Mouse (Mus musculus) hindbrain, embryonic 10.5 days (tissue): ENCODE measurements around the gene Gm20683. TPM values are rescaled to one million over a fixed set of nuclear protein-coding genes. Genes with fewer than 3 reads are reported as not detected.
A peak's percentile ranks its signal among the peaks of the same experiment; 100 is the strongest.

Experiments used
- DNase-seq: peaks from one replicate; pipeline ENCODE4 v3.0.0-alpha.2; 2017; ENCODE audit warnings: low spot score
- H3K27ac ChIP-seq: fragments of 300-500 bp; sonication (generic); 2 replicates; pipeline ENCODE4 v1.5.1; 2016; ENCODE audit warnings: mild to moderate bottlenecking, moderate library complexity
- H3K27me3 ChIP-seq: fragments of 300-500 bp; sonication (generic); 2 replicates; pipeline ENCODE4 v1.6.1; 2016; ENCODE audit warnings: mild to moderate bottlenecking; ENCODE audit not compliant: poor library complexity, insufficient read depth, severe bottlenecking
- H3K36me3 ChIP-seq: fragments of 300-500 bp; sonication (generic); 2 replicates; pipeline ENCODE4 v1.6.1; 2016; ENCODE audit warnings: mild to moderate bottlenecking, moderate library complexity
- H3K4me1 ChIP-seq: fragments of 300-500 bp; sonication (generic); replicated peaks from 2 replicates; pipeline ENCODE4 v1.6.1; 2016; ENCODE audit warnings: mild to moderate bottlenecking
- H3K4me3 ChIP-seq: fragments of 300-500 bp; sonication (generic); 2 replicates; pipeline ENCODE4 v1.5.1; 2016; ENCODE audit warnings: mild to moderate bottlenecking, moderate library complexity
- H3K9me3 ChIP-seq: fragments of 300-500 bp; sonication (generic); 2 replicates; pipeline ENCODE4 v1.6.1; 2016; ENCODE audit warnings: mild to moderate bottlenecking, moderate library complexity
- WGBS: fragments of 180-500 bp; shearing (Covaris S2); methylation state at CpG from one replicate; pipeline ENCODE4 v1.1.7; 2016; 5-methylcytosine and 5-hydroxymethylcytosine counted together
- polyA plus RNA-seq: library from polyadenylated mRNA; unstranded; fragments of >200 nt; fragmentation: Nextera tagmentation; extraction: Ambion mirVana; gene quantifications from 2 replicates; pipeline ENCODE4 v1.2.1, GENCODE M21; 2016

The Gm20683 gene
- polyA plus RNA-seq, 1 experiment from 2014 or later: 3.1 TPM

GRCm38 (mm10) chr17:25860229-25860628 lies 18.7 kb upstream of the Gm20683 start:
- DNase-seq: no peak
- Histone ChIP-seq H3K4me1 (peaks cover 34% of the 10 kb centered on the region), H3K27me3 (no peaks in the 10 kb centered on the region), H3K4me3 (peak overlapping the region; percentile 82), H3K27ac (peak overlapping the region; percentile 96), H3K36me3 (peaks cover 29% of the 10 kb centered on the region), H3K9me3 (no peaks in the 10 kb centered on the region)
- 91% methylated on average over 6 of the region's 6 CpGs for WGBS

GRCm38 (mm10) chr17:25844396-25844901 lies 2.9 kb upstream of the Gm20683 start, which contains the start of gene Rhot2:
Rhot2 (minus strand) TSS chr17:25844851.
- Histone ChIP-seq H3K36me3 (peaks cover 85% of the 10 kb centered on the region), H3K4me3 (peak within 1 kb of the TSS; percentile 86)
- WGBS: under 1% methylated on average over 21 of the region's 21 CpGs

GRCm38 (mm10) chr17:25843636-25844395 lies 2.3 kb upstream of the Gm20683 start:
- Histone ChIP-seq H3K27me3 (no peaks in the 10 kb centered on the region), H3K27ac (peak overlapping the region; percentile 95), H3K4me1 (peaks cover 38% of the 10 kb centered on the region), H3K4me3 (peak overlapping the region; percentile 86), H3K9me3 (no peaks in the 10 kb centered on the region), H3K36me3 (peaks cover 85% of the 10 kb centered on the region)
- no peak for DNase-seq
- WGBS: 4% methylated on average over 38 of the region's 38 CpGs

More at GRCm38 (mm10) chr17:25844396-25844901, 2.9 kb upstream of the Gm20683 start, which contains the start of gene Rhot2:
- Histone ChIP-seq H3K4me1 (peaks cover 31% of the 10 kb centered on the region), H3K27me3 (no peaks in the 10 kb centered on the region), H3K9me3 (no peaks in the 10 kb centered on the region), H3K27ac (peak within 1 kb of the TSS; percentile 95)
- peak; percentile 93 for DNase-seq

GRCm38 (mm10) chr17:25843122-25843521 lies 1.6 kb upstream of the Gm20683 start:
- no peaks in the 10 kb centered on the region for H3K9me3 ChIP-seq
- H3K27me3 ChIP-seq: no peaks in the 10 kb centered on the region
- H3K4me1 ChIP-seq: peaks cover 44% of the 10 kb centered on the region
- H3K4me3 ChIP-seq: peak overlapping the region; percentile 86
- H3K36me3 ChIP-seq: peaks cover 85% of the 10 kb centered on the region
- no peak for DNase-seq
- H3K27ac ChIP-seq: no peak overlapping the region
- WGBS: 90% methylated on average over 4 of the region's 4 CpGs

- Histone ChIP-seq H3K27me3 (no peaks in the 10 kb centered on the region), H3K36me3 (peaks cover 84% of the 10 kb centered on the region), H3K9me3 (no peaks in the 10 kb centered on the region), H3K4me3 (peak overlapping the region; percentile 9; the same call in 1 of the 2 replicates), H3K27ac (no peak overlapping the region), H3K4me1 (peaks cover 50% of the 10 kb centered on the region)
- WGBS: 86% methylated on average over 3 of the region's 3 CpGs
- no peak for DNase-seq
These were observed 946 bp upstream of the Gm20683 start for GRCm38 (mm10) chr17:25842509-25842908.

- 95% methylated on average over 6 of the region's 6 CpGs for WGBS
- no peak for DNase-seq
- Histone ChIP-seq H3K4me3 (no peak overlapping the region), H3K27ac (no peak overlapping the region), H3K9me3 (no peaks in the 10 kb centered on the region), H3K27me3 (no peaks in the 10 kb centered on the region), H3K4me1 (peaks cover 70% of the 10 kb centered on the region), H3K36me3 (peaks cover 71% of the 10 kb centered on the region)
These were observed 1.0 kb downstream of the Gm20683 start for GRCm38 (mm10) chr17:25840519-25840918.

GRCm38 (mm10) chr17:25839455-25840235 lies 1.9 kb downstream of the Gm20683 start:
- peaks cover 73% of the 10 kb centered on the region for H3K4me1 ChIP-seq

GRCm38 (mm10) chr17:25838904-25839303 lies 2.7 kb downstream of the Gm20683 start:
- WGBS: 92% methylated on average over 4 of the region's 4 CpGs
- Histone ChIP-seq H3K27ac (no peak overlapping the region), H3K4me3 (no peak overlapping the region), H3K4me1 (peaks cover 74% of the 10 kb centered on the region), H3K36me3 (peaks cover 75% of the 10 kb centered on the region), H3K27me3 (no peaks in the 10 kb centered on the region), H3K9me3 (no peaks in the 10 kb centered on the region)
- DNase-seq: no peak

More at GRCm38 (mm10) chr17:25839455-25840235, 1.9 kb downstream of the Gm20683 start:
- DNase-seq: no peak
- no peaks in the 10 kb centered on the region for H3K27me3 ChIP-seq
- WGBS: 90% methylated on average over 14 of the region's 14 CpGs
- 0 out of 2 replicates have a peak overlapping the region, but pooled peaks have one; percentile 7 for H3K4me3 ChIP-seq
- no peak overlapping the region for H3K27ac ChIP-seq
- no peaks in the 10 kb centered on the region for H3K9me3 ChIP-seq
- H3K36me3 ChIP-seq: peaks cover 72% of the 10 kb centered on the region

GRCm38 (mm10) chr17:25837533-25837932 lies 4.0 kb downstream of the Gm20683 start:
- peaks cover 67% of the 10 kb centered on the region for H3K36me3 ChIP-seq
- WGBS: 38% methylated on average over 3 of the region's 3 CpGs
- no peaks in the 10 kb centered on the region for H3K27me3 ChIP-seq
- H3K27ac ChIP-seq: peak overlapping the region; percentile 84
- H3K4me1 ChIP-seq: peaks cover 69% of the 10 kb centered on the region
- peak overlapping the region; percentile 52 for H3K4me3 ChIP-seq
- DNase-seq: peak; percentile 20
- no peaks in the 10 kb centered on the region for H3K9me3 ChIP-seq

- Histone ChIP-seq H3K9me3 (no peaks in the 10 kb centered on the region), H3K27me3 (no peaks in the 10 kb centered on the region), H3K36me3 (peaks cover 63% of the 10 kb centered on the region), H3K4me1 (peaks cover 67% of the 10 kb centered on the region), H3K27ac (peak within 1 kb of the TSS; percentile 84), H3K4me3 (peak within 1 kb of the TSS; percentile 52)
- WGBS: 2% methylated on average over 29 of the region's 29 CpGs
- peak; percentile 70 for DNase-seq
These were observed 4.5 kb downstream of the Gm20683 start, which contains the start of gene Rhbdl1 for GRCm38 (mm10) chr17:25837076-25837410. Rhbdl1 (minus strand) TSS chr17:25837295.

- no peak for DNase-seq
- Histone ChIP-seq H3K4me1 (peaks cover 71% of the 10 kb centered on the region), H3K27me3 (no peaks in the 10 kb centered on the region), H3K4me3 (peak overlapping the region; percentile 52), H3K36me3 (peaks cover 63% of the 10 kb centered on the region), H3K9me3 (no peaks in the 10 kb centered on the region), H3K27ac (peak overlapping the region; percentile 84)
- WGBS: 25% methylated on average over 23 of the region's 23 CpGs
These were observed 5.0 kb downstream of the Gm20683 start for GRCm38 (mm10) chr17:25836397-25837075.

GRCm38 (mm10) chr17:25835816-25836215 lies 5.7 kb downstream of the Gm20683 start:
- no peaks in the 10 kb centered on the region for H3K27me3 ChIP-seq
- peaks cover 63% of the 10 kb centered on the region for H3K36me3 ChIP-seq
- no peak overlapping the region for H3K27ac ChIP-seq
- 95% methylated on average over 16 of the region's 16 CpGs for WGBS
- H3K4me1 ChIP-seq: peaks cover 78% of the 10 kb centered on the region
- no peak for DNase-seq
- H3K4me3 ChIP-seq: peak overlapping the region; percentile 73
- no peaks in the 10 kb centered on the region for H3K9me3 ChIP-seq
